Mouse (Mus musculus): ENCODE data around the gene Zfp62. TPM values are rescaled to one million over a fixed set of nuclear protein-coding genes. Genes with fewer than 3 reads are reported as not detected.

Zfp62 gene
- polyA plus RNA-seq, 2 experiments, result 22.1 to 38.0 TPM

DNA sequence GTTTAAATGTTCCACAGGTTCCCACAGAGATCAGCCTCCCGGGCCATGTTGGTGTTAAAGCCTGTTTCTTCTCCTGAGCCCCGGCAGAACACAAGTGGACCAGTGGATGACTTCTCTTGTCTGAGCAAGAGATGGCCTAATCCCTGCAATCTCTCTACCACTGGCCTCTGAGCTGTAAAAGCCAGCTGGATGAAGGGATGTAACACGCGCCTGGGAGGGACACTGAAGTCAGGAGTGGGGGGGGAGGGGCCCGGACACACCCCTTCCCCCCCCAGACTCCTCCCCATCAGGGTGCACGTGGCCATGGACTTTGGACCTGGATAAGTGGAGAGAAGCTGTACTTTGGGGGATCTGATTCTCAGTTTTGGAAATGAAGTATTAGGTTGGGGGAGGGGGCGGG is 42.1 kb downstream of the Zfp62 start:
- Histone ChIP-seq H3K4me2 (replicated peaks; ENCODE audit: low read depth, low read length, severe bottlenecking) (peak overlapping the region; percentile 68), H3K27me3 (ENCODE audit: control insufficient read depth, insufficient read depth, low read length) (no peaks in the 10 kb centered on the region), H3K27ac (replicated peaks; ENCODE audit: low read depth, low read length) (peak overlapping the region; percentile 92; the same call in 1 of the 2 replicates), H3K36me3 (ENCODE audit: control insufficient read depth, insufficient read depth, low read length) (no peaks in the 10 kb centered on the region), H3K9ac (ENCODE audit: low read depth, low read length, severe bottlenecking) (no peak overlapping the region), H3K9me3 (ENCODE audit: control insufficient read depth, low read length) (no peaks in the 10 kb centered on the region), H3K4me1 (ENCODE audit: control insufficient read depth, insufficient read depth, low read length) (peaks cover 25% of the 10 kb centered on the region), H3K4me3 (replicated peaks; ENCODE audit: low read length) (peak overlapping the region; percentile 55)
- ATAC-seq (ENCODE audit: low FRiP score, low read depth) (no peak), DNase-seq (ENCODE audit: low spot score) (no peak)
- no peak for TF ChIP-seq POLR2A (IDR thresholded peaks at IDR 0.05; ENCODE audit: borderline replicate concordance, extremely low read depth, insufficient read depth, insufficient read length)
- WGBS, result 20% methylated on average over 7 of the region's 7 CpGs

- whole genome bisulfite sequencing, result 33% methylated on average over 12 of the region's 12 CpGs
- DNase-seq (ENCODE audit: low spot score), result no peak
- peak overlapping the region; percentile 55; the same call in 1 of the 2 replicates for H3K4me3 ChIP-seq (replicated peaks; ENCODE audit: low read length)
- no peaks in the 10 kb centered on the region for H3K9me3 ChIP-seq (ENCODE audit: control insufficient read depth, low read length)
- no peaks in the 10 kb centered on the region for H3K27me3 ChIP-seq (ENCODE audit: control insufficient read depth, insufficient read depth, low read length)
- no peak overlapping the region for H3K9ac ChIP-seq (ENCODE audit: low read depth, low read length, severe bottlenecking)
- H3K27ac ChIP-seq (replicated peaks; ENCODE audit: low read depth, low read length), result no peak overlapping the region
- TF ChIP-seq POLR2A (IDR thresholded peaks at IDR 0.05; ENCODE audit: borderline replicate concordance, extremely low read depth, insufficient read depth, insufficient read length), result no peak
- H3K4me1 ChIP-seq (ENCODE audit: control insufficient read depth, insufficient read depth, low read length), result peaks cover 25% of the 10 kb centered on the region
- peak overlapping the region; percentile 68 for H3K4me2 ChIP-seq (replicated peaks; ENCODE audit: low read depth, low read length, severe bottlenecking)
- ATAC-seq (ENCODE audit: low FRiP score, low read depth), result no peak
- H3K36me3 ChIP-seq (ENCODE audit: control insufficient read depth, insufficient read depth, low read length), result no peaks in the 10 kb centered on the region
These were observed 42.7 kb downstream of the Zfp62 start for GRCm38 (mm10) chr11:49245634-49246415.

- Histone ChIP-seq H3K4me1 (ENCODE audit: control insufficient read depth, insufficient read depth, low read length) (peaks cover 31% of the 10 kb centered on the region), H3K9me3 (ENCODE audit: control insufficient read depth, low read length) (no peaks in the 10 kb centered on the region), H3K27me3 (ENCODE audit: control insufficient read depth, insufficient read depth, low read length) (no peaks in the 10 kb centered on the region), H3K4me3 (replicated peaks; ENCODE audit: low read length) (no peak overlapping the region), H3K27ac (replicated peaks; ENCODE audit: low read depth, low read length) (no peak overlapping the region), H3K9ac (ENCODE audit: low read depth, low read length, severe bottlenecking) (no peak overlapping the region), H3K36me3 (ENCODE audit: control insufficient read depth, insufficient read depth, low read length) (no peaks in the 10 kb centered on the region), H3K4me2 (replicated peaks; ENCODE audit: low read depth, low read length, severe bottlenecking) (no peak overlapping the region)
- ATAC-seq (ENCODE audit: low FRiP score, low read depth) (no peak), DNase-seq (ENCODE audit: low spot score) (no peak)
- TF ChIP-seq POLR2A (IDR thresholded peaks at IDR 0.05; ENCODE audit: borderline replicate concordance, extremely low read depth, insufficient read depth, insufficient read length), result no peak
- WGBS, result 69% methylated on average over 4 of the region's 4 CpGs
These were observed 43.4 kb downstream of the Zfp62 start for GRCm38 (mm10) chr11:49246523-49246922.

DNA sequence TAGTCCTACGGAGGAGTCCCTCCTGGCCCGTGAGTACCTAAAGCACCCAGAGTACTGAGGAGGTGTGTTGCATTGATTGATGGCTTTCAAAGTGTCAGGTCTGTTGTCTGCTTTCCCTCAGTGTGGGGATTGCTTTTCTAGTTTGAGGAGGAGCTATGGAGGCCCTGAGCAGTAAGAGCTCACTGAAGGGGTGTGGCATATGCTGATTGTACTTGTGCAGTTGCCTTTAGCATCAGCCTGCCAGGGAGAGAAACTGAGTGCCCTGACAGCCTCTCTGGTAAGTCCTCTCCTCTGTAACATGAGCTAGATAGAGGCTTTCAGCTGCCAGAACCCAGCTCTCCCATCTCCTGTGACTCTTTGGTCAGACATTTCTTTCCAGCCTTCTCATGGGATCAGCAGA is 44.2 kb downstream of the Zfp62 start:
- H3K27me3 ChIP-seq (ENCODE audit: control insufficient read depth, insufficient read depth, low read length), result no peaks in the 10 kb centered on the region
- no peak overlapping the region for H3K4me3 ChIP-seq (replicated peaks; ENCODE audit: low read length)
- no peak overlapping the region for H3K27ac ChIP-seq (replicated peaks; ENCODE audit: low read depth, low read length)
- H3K36me3 ChIP-seq (ENCODE audit: control insufficient read depth, insufficient read depth, low read length), result no peaks in the 10 kb centered on the region
- H3K4me2 ChIP-seq (replicated peaks; ENCODE audit: low read depth, low read length, severe bottlenecking), result no peak overlapping the region
- H3K9ac ChIP-seq (ENCODE audit: low read depth, low read length, severe bottlenecking), result no peak overlapping the region
- no peak for DNase-seq (ENCODE audit: low spot score)
- ATAC-seq (ENCODE audit: low FRiP score, low read depth), result no peak
- TF ChIP-seq POLR2A (IDR thresholded peaks at IDR 0.05; ENCODE audit: borderline replicate concordance, extremely low read depth, insufficient read depth, insufficient read length), result no peak
- WGBS, result 23% methylated on average over 2 of the region's 2 CpGs
- no peaks in the 10 kb centered on the region for H3K9me3 ChIP-seq (ENCODE audit: control insufficient read depth, low read length)
- peaks cover 38% of the 10 kb centered on the region for H3K4me1 ChIP-seq (ENCODE audit: control insufficient read depth, insufficient read depth, low read length)

DNA sequence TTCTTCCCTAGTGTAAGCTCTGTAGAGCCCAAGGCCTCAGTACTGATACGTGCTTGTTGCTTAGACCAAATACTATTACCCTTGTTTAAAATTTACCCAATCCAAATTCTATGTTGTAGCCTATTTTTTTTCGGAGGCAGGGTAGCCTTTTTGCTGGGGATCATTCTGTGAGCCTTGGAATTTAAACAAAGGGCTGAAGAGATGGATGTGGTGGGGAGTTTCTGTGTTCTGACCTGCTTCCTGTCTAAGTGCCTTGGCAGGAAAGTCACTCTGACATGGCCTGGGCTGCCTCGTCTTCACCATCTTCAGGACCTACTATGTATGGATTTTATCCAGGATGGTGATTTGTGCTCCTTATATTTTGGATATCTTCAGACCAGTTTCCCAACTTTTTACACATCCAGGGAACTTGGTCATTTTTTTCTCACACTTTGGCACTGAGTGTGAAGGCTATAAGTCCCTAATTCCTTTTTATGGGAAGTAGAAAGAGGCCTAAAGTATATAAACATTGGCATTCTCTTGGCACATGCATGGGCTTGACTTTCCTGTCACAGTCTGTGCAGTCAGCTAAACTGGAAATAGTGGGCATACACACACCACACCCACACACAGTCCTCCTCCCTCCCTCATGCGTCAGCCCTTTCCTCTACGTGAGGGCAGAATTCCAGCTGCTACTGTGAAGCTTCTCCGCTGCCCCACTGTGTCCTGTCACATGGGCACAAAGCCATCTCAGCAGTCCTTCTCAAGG is 45.3 kb downstream of the Zfp62 start:
- Histone ChIP-seq H3K4me3 (replicated peaks; ENCODE audit: low read length) (no peak overlapping the region), H3K36me3 (ENCODE audit: control insufficient read depth, insufficient read depth, low read length) (peaks cover 10% of the 10 kb centered on the region), H3K4me2 (replicated peaks; ENCODE audit: low read depth, low read length, severe bottlenecking) (no peak overlapping the region), H3K27me3 (ENCODE audit: control insufficient read depth, insufficient read depth, low read length) (no peaks in the 10 kb centered on the region), H3K9ac (ENCODE audit: low read depth, low read length, severe bottlenecking) (no peak overlapping the region), H3K4me1 (ENCODE audit: control insufficient read depth, insufficient read depth, low read length) (peaks cover 35% of the 10 kb centered on the region), H3K9me3 (ENCODE audit: control insufficient read depth, low read length) (no peaks in the 10 kb centered on the region), H3K27ac (replicated peaks; ENCODE audit: low read depth, low read length) (no peak overlapping the region)
- 73% methylated on average over 6 of the region's 6 CpGs for WGBS
- ATAC-seq (ENCODE audit: low FRiP score, low read depth) (no peak), DNase-seq (ENCODE audit: low spot score) (no peak)
- TF ChIP-seq POLR2A (IDR thresholded peaks at IDR 0.05; ENCODE audit: borderline replicate concordance, extremely low read depth, insufficient read depth, insufficient read length), result no peak
